Mouse (Mus musculus) cortical plate, adult 2 months (tissue): ENCODE results near the gene Setd7.

ENCODE experiments used
- CTCF ChIP-seq: fragments of 200-500 bp; IDR thresholded peaks from 2 replicates; pipeline ENCODE4 v1.5.1; 2011; ENCODE audit warnings: mild to moderate bottlenecking, control low read depth, low read length; ENCODE audit not compliant: insufficient read depth; ENCODE audit errors: extremely low read depth
- POLR2A ChIP-seq: fragments of 200-500 bp; IDR thresholded peaks from 2 replicates; pipeline ENCODE4 v1.6.1; 2011; ENCODE audit warnings: mild to moderate bottlenecking, low read length, control low read depth; ENCODE audit not compliant: insufficient read depth; ENCODE audit errors: extremely low read depth

- no peak for TF ChIP-seq CTCF
- TF ChIP-seq POLR2A, result no peak
Measured at GRCm38 (mm10) chr3:51495646-51496045, 65.0 kb downstream of the Setd7 start.
